Mouse (Mus musculus): ENCODE results near the gene Rnf215.
"Not testable (repeated sequence)": the region's sequence is repeated elsewhere in the genome, so short reads cannot be mapped to it uniquely, and the experiment has no call there.

Rnf215 gene

DNA sequence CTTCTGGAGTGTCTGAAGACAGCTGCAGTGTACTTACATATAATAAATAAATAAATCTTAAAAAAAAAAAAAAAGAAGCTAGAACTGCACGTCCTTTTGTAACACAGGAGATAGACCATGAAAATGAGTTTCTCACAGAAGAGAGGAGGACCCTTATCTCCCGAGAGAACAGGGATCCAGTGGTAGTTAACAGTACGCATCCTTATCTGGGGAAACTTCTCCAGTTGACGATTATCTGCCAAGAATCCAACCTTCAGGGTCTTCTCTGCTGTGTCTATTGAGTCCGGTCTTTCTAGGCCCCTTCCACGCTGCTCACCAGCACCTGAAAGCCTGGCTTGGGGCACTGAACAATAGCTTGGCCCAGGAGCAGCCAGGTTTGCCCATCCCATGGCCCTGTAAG lies 21.0 kb upstream of the Rnf215 start:
- DNase-seq = no peak

DNA sequence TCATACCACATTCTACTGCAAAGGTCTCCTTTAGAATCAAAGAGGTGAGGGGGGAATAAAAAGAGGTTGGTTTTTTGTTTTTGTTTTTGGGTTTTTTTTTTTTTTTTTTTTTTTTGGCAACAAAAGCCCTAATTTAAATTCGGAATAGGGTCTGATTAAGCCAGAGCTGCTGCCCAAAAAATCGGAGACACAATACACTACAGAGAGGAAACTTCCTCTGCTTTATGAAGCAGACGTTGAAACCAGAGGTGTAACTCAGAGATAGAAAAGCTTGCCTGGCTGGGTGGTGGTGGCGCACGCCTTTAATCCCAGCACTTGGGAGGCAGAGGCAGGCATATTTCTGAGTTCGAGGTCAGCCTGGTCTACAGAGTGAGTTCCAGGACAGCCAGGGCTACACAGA lies 20.5 kb upstream of the Rnf215 start:
- DNase-seq = not testable (repeated sequence)

DNA sequence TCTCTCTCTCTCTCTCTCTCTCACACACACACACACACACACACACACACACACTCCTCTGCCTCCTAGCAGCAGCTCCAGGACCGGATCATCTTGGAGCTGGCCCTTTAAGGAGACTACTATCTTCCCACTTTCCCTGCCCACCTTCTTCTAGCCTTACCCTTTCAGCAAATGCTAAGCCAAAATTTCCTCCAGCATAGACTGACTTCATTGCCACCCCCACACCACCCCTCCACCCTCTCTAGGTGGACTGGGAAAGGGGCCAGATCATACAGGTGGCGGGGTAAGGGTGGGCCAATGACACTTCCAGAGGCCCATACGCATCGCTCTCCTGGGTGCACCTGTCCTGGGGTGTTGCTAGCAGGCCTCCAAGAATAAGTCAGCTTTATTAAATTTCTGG lies 19.6 kb upstream of the Rnf215 start:
- DNase-seq = no peak

DNA sequence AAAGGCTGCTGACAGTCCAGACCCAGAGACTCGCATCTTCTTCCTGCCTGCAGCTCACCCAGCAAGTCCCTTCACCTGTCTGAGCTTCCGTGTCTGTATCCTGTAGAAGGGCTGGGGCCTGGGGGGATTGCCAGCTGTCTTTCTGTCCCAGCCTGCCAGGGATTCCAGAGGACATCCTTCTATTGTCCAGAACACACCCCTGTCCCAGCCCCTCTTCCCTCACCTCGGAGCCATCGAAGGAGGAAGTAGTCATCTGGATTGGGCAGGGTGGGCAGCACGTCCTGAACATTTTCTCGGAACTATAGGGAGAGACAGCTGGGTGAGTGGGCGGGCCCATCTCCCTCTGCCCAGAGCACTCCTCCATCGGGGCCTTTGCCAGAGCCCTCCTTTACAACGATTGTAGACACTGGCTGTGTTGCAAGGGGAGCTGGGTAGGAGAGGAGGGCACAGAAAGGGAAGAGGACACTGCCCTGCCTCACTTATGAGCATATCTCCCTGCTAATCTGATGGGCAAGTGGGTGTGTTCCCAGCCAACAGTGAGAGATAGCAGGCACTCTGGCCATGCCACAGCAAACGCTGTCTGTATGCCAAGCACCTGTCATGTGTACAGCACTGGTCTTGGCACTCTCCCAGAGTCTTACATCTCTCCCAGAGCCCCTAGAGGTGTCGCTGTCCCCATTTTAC lies 18.4 kb upstream of the Rnf215 start:
- DNase-seq = no peak

DNA sequence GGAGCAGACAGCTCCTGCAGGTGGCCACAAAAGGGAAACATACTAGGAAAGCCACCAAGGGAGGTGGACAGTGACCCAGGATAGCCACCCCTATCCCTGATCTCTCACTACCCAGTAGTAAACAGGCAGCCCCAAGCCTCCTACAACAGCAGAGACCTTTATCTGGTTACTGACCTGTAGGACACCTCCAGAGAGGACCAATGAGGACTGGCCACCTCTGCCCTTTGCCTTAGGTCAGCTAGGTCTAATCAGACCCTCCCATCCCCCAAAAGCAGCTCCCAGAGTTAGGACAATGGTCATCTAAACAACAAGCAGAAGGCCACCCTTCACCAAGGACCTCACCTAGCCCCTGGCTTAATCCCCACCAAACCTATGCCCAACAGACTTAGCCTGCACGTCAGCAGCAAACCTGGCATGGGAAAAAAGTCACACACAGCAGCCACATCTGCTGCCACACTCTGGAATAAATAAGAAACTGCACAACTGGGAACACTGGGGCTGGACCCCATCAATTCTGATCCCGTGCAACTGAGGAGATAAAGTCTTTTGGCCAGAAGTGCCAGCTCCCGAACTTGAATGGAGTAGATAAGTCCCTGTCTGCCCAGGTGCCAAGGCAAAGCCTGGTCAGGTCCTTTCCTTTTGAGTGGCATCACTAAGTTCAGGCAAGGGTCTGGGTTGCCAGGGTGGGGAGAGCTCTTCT lies 17.5 kb upstream of the Rnf215 start:
- no peak for DNase-seq

DNA sequence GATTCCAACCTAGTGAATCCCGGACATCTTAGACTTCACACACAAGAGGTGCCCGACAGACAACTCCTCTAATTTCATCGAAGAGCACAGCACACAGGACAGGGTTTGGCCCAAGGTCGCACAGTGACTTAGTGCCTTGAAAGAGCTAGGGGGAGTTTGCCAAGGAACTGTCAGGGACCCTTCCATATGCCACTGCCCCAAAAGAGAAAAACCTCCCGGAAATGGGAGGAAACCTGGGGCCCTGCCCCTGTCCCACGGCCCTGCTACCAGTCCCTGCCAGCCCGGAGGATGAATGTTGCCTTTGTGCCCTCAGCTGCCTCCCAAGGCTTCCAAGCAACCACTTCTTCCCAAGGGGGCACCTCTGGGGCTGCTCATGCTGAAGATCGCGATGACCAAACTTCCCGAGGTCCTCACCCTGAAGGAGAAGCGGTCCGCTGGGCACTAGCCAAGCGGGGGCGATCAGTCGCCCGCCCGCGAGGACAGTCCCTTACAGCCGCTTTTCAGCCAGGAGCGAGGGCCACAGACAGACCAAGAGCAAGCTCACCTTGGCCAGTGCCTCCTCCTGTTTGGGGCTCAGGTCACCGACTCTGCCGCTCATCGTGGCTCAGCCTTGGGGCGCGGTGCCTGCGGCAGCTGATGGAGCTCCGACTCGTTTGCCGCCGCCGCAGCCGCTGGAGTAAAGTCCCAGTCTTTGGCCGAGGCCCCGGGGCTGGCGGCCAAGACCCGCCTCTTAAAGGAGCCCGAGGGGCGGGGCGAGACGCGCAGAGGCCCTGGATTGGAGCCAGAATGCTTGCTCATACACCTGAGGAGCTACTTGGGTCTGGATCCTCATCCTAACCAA lies 16.7 kb upstream of the Rnf215 start:
- peak; percentile 70 for DNase-seq

DNA sequence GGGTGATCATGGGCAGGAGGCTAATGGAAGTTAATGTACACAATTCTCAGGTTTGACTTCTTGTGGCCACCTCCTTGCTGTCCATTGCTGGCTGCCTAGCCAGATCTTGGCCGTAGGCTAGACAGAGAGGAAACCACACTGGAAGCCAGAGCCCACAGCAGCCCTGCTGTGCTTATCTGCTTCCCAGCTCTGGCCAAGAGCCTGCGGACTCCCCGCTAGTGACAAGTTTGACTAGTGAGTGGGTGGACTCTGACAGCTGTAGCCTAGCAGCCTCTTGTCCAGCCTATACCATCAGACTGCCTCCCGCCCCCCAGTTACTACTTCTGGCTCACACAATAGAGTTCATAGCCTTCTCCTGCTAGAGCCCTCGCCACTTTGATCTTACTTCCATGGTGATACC lies 15.4 kb upstream of the Rnf215 start:
- no peak for DNase-seq

DNA sequence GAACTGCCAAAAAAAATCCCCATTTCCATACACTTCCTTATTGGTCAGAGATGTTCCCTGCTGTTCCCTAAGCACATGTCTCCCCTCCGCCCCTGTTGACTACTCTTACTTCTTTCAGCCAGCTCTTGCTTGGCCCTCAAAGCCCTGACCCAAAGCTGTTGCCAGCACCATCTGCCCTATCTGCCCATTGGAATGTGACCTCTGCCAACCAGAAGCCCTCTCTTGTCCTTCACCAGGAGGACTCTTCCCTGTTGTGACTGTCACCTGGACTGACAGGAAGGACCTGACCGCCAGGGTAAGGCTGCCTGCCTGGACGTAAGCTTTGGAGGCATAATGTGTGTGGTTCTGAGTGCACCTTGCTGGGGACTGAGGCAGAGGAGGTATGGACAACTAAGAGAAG lies 13.3 kb upstream of the Rnf215 start:
- DNase-seq = no peak

DNA sequence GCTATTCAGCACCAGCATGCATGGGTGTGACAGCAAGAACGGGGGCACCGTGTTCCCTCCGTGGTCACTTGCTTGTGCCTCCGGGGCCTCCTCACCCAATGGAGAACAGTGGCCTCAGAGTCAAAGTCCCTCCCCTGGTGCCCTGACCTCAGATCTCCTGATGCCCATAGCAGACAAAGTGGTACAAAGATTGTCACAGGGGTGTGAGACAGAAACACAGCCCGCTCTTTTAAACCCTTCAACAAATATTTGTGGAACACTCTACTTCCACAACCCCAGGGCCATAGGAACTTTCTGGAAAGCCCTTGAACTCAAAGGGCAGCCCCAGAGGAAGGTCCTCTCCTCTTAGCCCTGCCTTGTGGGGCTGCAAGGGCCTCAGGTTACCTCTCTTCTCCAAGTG lies 12.8 kb upstream of the Rnf215 start:
- no peak for DNase-seq

DNA sequence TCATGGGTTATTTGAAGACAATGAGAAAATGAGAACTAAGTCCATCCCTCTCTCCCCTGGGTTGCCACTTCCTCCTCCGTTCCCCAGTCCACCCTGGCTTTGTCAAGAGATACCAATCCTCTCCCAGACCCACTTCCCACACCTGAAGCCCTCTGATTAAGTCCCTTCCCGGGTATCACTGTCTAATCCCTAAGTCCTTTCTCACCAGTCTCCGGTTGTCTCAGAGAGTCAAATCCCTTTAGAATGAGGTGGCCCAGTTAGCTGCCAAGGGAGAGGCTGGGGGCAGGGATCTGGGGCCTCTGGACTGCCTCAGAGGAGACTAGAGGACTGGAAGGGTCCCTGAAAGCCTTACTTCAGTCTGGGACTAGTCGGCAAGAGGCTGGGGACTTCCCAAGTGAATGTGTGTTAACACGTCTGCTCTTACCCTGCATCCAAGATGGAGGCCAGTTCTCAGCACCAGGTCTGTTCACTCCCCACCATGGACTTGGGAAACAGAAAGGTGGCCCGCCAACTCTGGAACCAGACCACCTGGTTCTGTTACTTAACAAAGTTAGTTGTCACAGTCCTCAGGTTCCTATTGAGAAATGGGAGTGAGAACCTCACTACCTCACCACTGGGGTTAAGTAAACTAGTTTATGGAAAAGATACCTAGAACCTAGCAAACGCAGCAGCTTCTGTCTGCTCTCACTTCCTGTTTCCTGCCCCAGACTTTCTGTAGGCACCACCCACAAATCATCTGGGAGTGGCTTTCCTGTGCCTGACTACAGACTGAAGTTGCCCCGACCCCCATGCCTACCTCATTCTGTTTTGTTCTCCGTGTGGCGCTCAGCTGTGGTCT lies 12.0 kb upstream of the Rnf215 start, which contains the start of gene Sec14l2:
Sec14l2 (minus strand) TSS at position 674 of the 838 bp plus-strand sequence.
- no peak for DNase-seq

DNA sequence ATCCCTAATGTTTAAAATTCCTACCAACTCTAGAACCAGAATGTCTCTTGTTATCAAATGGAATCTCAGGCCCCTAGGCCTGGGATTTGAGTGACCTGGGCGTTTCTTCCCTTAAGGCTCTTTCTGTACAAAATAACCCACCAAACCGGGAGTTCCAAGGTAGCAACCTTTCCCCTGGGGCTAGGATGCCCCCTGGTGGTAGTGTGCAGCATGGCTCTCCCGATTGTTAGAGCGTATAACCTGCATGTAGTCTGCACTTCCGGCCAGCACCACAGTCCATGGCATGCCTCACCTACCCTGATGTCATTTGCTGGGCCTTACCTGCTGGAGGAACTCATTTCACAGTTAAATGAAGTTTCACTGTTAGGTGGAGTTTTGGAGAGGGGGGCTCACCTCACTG lies 11.1 kb upstream of the Rnf215 start:
- no peak for DNase-seq

DNA sequence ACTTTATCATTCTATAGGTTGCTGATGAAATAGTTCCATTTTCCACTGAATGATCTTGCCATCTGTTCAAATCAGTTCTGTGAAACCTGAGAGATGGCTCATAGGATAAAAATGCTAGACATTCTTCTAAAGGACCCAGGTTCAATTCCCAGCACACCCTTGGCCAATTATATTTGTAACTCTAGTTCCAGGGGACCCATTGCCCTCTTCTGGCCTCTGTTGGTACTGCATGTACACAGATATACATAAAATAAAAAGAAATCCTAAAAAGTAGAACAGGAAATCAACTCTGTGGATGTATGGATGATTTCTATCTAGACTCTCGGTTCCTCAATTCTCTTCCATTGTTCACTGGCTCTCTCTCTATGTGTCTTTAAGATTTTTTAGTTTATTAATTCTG lies 7.9 kb upstream of the Rnf215 start:
- no peak for DNase-seq

DNA sequence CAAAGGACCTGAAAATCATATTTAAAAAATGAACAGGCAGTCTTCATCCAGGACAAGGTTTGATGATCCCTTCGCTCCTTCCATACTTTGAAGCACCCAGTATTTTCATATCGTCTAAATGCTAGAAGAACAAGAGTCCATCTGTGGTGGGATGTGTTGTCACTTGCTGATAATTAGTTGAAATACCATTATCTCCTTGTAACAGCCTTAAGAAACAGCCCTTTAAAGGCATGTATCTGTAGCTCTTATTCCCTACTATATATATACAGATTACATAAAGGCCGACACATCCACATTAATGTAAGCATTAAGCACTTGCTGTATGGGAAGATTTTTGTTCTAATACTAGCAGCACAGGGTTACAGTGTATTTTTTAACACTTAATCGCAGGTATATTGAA lies 6.5 kb upstream of the Rnf215 start:
- not testable (repeated sequence) for DNase-seq

DNA sequence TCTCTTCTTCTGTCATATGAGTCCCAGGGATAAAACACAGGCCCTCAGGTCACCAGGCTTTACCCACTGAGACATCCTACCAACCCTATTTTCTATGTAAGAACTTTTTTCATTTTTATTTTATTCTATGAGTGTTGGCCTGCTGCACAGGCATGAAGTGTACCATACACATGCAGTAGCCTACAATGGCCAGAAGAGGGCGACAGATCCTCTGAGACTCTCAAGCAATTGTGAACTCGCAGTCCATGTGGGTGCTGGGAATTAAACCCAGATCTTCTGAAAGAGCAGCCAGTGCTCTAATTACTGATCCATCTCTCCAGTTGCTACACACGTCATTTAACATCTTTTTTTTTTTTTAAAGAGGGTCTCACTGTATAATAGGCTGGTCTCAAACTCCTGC lies 1.6 kb upstream of the Rnf215 start:
- DNase-seq = no peak

DNA sequence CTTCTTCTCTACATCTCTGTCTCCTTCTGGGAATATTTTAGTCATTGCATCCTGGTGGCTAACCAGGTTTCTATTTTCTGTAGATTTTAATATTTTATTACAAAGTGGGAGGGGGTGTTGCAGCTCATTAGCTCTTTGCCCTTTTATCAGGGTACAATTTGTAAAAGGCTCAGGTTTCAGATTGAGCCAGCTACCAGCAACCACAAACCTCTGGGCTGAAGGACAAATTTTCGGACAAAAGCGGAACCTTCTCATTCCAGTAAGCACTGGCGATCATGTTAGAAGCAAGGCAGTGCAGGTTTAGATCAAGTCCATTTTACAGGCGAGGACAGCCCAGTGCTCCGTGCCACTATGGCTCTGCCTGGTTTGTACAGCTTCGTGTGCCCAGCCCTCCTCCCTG lies 602 bp upstream of the Rnf215 start:
- DNase-seq = no peak

DNA sequence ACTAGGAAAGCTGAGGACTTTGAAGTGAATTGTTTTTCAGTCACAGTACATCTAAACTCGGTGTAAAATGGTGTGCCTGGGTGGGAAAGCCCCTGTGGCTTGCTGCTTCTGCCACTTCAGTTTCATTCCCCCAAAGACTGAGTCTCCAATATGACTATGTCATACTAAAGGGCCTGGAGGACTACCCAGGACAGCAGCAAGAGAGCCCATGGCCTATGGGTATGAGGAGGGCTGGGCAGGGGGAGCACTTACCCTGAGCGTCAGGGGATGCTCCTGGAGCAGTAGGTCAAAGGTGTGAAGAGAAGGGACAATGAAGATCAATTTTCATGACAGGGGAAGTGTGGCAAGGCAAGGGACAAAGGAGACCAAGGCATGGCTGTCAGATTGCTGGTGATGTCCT lies 4.0 kb downstream of the Rnf215 start:
- DNase-seq = no peak

DNA sequence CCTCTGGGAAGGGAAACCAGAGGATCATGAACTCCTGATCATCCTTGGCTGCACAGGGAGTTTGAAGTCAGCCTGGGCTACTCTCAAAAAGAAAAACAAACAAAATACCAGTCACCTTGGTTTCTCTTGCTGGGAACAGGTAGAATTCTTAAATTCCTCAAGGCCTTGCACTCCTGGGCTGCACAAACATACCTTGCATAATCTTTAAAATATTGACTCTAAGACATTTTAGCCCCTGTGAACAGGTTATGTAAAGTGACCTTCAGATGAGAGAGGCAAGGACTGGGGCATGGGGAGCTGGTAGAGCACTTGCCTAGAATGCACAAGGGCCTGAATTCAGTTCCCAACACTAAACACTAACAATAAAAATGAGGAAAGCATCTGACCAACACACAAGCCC lies 6.5 kb downstream of the Rnf215 start:
- no peak for DNase-seq

DNA sequence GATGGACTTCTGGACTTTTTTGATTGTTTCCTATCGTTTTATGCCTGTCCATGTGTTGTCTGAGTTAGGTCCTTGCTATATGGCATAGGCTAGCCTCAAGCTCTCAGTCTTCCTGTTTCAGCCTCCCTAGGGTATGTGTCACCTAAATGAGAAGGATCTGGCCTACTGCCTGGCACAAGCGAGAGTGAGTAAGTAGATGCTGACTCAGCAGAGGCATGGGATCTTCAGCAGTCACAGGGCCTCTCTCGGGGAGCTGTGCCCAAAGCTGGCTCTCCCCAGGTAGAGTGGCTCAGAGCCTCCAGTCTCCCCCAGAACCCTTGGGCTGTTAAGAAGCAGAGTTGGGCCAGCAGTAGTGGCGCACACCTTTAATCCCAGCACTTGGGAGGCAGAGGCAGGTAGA lies 7.3 kb downstream of the Rnf215 start:
- DNase-seq = no peak

DNA sequence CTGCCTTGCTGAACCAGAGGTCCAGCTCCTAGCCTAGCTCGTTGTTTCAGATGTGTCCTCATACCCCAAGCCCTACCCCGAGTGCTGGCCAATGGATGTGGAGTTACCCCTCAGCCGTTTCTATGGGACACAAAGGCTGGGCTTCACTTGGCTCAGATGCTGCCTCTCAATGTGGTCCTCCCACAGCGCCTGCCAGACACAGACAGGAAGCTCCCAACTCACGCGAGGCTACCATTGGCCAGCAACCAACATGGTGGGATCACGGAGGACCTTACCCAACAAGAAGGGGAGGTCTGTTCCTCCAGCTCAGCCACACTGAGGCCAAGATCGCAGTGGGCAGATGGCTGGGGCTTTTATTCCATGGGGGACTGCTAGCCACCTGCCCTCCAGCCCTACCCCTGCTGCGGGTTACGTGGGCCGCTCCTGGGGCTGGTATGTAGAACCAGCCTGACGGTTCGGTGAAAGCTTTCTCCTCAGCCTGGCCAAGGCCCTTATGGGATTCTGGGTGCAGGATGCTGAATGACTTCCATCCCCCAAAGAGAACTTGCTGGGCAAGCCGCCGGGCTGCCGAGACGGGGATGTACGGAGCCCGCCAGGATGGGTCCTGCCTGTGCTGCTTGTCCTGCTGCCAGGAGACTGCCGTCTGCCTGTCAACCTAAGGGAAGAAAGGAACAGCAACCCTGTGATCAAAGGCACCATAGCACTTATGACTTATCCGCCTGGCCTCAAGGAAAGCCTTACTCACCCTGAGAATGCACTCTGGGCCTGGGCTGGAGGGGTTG lies 8.5 kb downstream of the Rnf215 start:
- peak; percentile 47 for DNase-seq

DNA sequence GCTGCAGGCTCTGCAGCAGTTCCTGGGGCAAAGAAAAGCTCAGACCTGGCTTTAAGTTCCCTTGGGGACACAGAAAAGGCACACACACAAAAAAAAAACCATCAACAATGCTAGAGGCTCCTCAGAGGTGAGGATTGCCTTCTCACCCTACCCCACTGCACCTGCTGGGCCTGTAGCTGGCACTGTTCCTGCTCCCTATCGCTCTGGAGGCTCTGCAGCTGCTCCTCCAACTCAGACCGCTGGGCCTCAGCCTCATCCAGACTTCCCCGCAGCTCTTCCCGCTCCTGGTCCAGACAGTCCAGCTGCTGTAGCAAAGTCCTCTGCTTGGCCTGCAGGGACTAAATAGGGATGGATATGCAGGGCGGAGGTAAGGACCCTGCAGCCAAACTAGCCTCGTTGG lies 11.4 kb downstream of the Rnf215 start:
- no peak for DNase-seq

DNA sequence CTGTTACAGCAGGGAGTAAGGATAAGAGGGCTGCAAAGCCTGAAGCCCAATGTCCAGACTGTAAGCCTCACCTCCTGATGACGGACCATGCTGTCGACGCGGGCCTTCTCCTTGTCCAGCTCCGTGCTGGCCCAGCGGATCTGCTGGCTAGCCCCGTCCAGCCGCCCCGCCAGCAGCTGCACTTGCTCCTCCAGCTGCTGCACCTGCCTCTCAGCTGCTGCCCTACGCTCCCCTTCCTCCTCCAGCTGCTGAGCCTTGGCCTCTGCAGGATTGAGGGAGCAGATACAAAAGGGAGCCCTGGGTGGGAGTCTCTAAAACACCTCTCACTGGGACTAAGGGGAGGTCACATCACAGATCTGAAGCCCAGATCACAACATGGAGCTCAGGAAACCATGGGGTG lies 12.1 kb downstream of the Rnf215 start:
- DNase-seq = no peak

DNA sequence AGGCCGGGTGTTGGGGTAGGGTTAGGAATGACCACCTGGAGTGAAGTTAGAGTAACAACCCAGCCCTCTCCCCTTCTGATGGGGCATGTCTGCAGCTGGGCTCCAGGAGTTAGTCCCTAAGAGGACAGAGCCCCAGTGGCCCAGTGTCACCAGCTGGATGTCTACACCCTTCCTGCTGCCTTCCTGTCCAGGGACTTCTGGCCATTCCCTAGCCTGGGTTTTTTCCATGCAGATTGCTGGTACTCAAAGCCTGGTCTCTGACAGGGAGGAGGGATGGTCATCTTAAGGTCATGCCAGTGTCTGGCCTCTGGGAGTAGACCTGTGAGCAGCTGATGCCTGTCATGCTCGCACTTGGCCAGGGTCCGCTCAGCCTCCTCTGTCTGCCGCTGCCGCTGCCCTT lies 13.1 kb downstream of the Rnf215 start:
- DNase-seq = no peak
